Mouse (Mus musculus) kidney, embryonic 15.5 days (tissue): ENCODE results near the gene Cachd1. TPM values are rescaled to one million over a fixed set of nuclear protein-coding genes. Genes with fewer than 3 reads are reported as not detected.

Experiments used
- ATAC-seq: fragments of 200-750 bp; cut with Nextera tagmentation; replicated peaks from 2 replicates; pipeline ENCODE4 v1.8.0; 2017; ENCODE audit warnings: moderate TSS enrichment; ENCODE audit not compliant: low FRiP score
- H3K27ac ChIP-seq: fragments of 300-500 bp; sonication (generic); 2 replicates; pipeline ENCODE4 v1.5.1; 2015; ENCODE audit warnings: mild to moderate bottlenecking, inconsistent platforms
- H3K27me3 ChIP-seq: fragments of 300-500 bp; sonication (generic); 2 replicates; pipeline ENCODE4 v1.6.1; 2015; ENCODE audit warnings: inconsistent platforms
- H3K36me3 ChIP-seq: fragments of 300-500 bp; sonication (generic); 2 replicates; pipeline ENCODE4 v1.6.1; 2015; ENCODE audit warnings: inconsistent platforms
- H3K4me1 ChIP-seq: fragments of 300-500 bp; sonication (generic); 2 replicates; pipeline ENCODE4 v1.6.1; 2015; ENCODE audit warnings: inconsistent platforms
- H3K4me2 ChIP-seq: fragments of 300-500 bp; sonication (generic); 2 replicates; pipeline ENCODE4 v1.6.1; 2015; ENCODE audit warnings: moderate library complexity, mild to moderate bottlenecking, inconsistent platforms
- H3K4me3 ChIP-seq: fragments of 300-500 bp; sonication (generic); replicated peaks from 2 replicates; pipeline ENCODE4 v1.5.1; 2015; ENCODE audit warnings: mild to moderate bottlenecking, inconsistent platforms
- H3K9ac ChIP-seq: fragments of 300-500 bp; sonication (generic); 2 replicates; pipeline ENCODE4 v1.6.1; 2015; ENCODE audit warnings: mild to moderate bottlenecking, inconsistent platforms
- H3K9me3 ChIP-seq: fragments of 300-500 bp; sonication (generic); replicated peaks from 2 replicates; pipeline ENCODE4 v1.6.1; 2016; ENCODE audit warnings: inconsistent platforms
- WGBS: fragments of 180-500 bp; shearing (Covaris S2); methylation state at CpG from one replicate; pipeline ENCODE4 v1.1.7; 2015; ENCODE audit warnings: mixed read lengths; 5-methylcytosine and 5-hydroxymethylcytosine counted together
- polyA plus RNA-seq: library from polyadenylated mRNA; unstranded; fragments of >200 nt; fragmentation: Nextera tagmentation; extraction: Ambion mirVana; gene quantifications from 2 replicates; pipeline ENCODE4 v1.2.1, GENCODE M21; 2015

Cachd1 gene
- polyA plus RNA-seq, 1 experiment from 2014 or later, result 19.0 TPM

DNA sequence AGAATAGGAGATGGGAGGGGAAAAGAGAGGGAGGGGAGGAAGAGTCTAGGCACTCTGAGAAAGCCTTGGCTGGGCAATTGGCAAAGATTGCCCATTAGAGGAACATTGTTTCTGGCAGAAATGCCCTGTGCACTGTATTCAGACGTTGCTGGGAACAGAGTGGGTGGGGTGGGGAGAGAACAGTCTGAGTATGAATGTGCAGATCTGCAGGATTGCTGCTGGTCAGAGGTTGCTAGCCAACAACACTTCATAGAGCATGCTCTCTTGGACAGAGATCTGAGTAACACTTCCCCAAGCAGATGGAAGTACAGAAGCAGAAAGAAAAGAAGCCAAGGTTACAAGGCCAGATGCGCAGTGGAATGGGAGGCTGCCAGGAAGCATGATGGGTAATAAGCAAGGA is 285.7 kb downstream of the Cachd1 start:
- WGBS, result 76% methylated on average over 2 of the region's 2 CpGs
- no peaks in the 10 kb centered on the region for H3K27me3 ChIP-seq
- H3K4me2 ChIP-seq, result no peak overlapping the region
- no peaks in the 10 kb centered on the region for H3K4me1 ChIP-seq
- no peak for ATAC-seq
- no peak overlapping the region for H3K27ac ChIP-seq
- 0 out of 2 replicates have a peak, but pooled peaks cover 3% of the 10 kb centered on the region for H3K9me3 ChIP-seq
- H3K9ac ChIP-seq, result no peak overlapping the region
- H3K36me3 ChIP-seq, result no peaks in the 10 kb centered on the region
- H3K4me3 ChIP-seq, result no peak overlapping the region

DNA sequence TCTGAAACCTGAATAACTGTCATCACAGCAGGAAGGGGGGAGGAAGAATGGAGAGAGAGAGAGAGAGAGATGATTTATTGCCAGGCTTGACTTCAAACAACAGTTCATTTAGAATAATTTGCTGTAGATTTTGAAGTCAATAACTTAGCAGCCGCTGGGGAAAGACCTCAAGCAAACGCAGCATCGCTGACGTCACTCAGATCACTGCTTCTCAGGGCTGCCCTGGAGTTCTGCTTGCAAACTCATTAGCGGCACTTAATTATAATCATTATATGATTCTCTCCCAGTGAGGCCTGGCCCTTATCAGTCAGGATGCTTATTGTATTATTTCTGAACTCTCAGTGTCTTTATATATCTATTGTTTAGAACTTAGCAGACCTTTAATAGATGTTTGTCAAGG is 289.9 kb downstream of the Cachd1 start:
- H3K36me3 ChIP-seq, result no peaks in the 10 kb centered on the region
- H3K4me1 ChIP-seq, result peaks cover 6% of the 10 kb centered on the region; the same call in 1 of the 2 replicates
- H3K27ac ChIP-seq, result no peak overlapping the region
- no peak for ATAC-seq
- 0 out of 2 replicates have a peak, but pooled peaks cover under 1% of the 10 kb centered on the region for H3K9me3 ChIP-seq
- H3K9ac ChIP-seq, result no peak overlapping the region
- WGBS, result 51% methylated on average over 5 of the region's 5 CpGs
- no peak overlapping the region for H3K4me3 ChIP-seq
- no peak overlapping the region for H3K4me2 ChIP-seq
- peaks cover 4% of the 10 kb centered on the region for H3K27me3 ChIP-seq

DNA sequence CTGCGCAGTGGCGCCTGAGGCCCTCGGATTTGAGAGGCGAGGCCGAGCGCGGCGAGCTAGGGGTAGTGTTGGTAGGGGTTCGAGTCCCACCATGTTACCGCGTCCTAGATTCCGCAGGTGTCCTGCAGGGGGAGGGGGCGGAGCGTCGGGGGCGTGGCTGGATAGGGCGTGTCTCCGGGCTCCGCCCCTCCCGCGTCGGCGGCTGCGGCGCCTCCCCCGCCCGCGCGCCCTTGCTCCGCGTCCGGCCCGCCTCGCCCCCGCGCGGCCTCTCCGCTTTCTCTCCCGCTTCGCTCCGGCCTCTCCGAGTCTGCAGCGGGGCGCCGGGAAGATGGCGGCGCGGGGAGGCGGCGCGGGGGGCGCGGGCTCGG is 292.3 kb downstream of the Cachd1 start, which contains the start of gene Raver2:
TSS of gene Raver2 (plus strand) at position 198 of the 368 bp plus-strand sequence.
- no peaks in the 10 kb centered on the region for H3K36me3 ChIP-seq
- peak within 1 kb of the TSS; percentile 94 for H3K4me2 ChIP-seq
- H3K4me3 ChIP-seq, result peak within 1 kb of the TSS; percentile 81
- peak within 1 kb of the TSS; percentile 75 for H3K9ac ChIP-seq
- H3K4me1 ChIP-seq, result peaks cover 6% of the 10 kb centered on the region; the same call in 1 of the 2 replicates
- H3K9me3 ChIP-seq, result no peaks in the 10 kb centered on the region
- H3K27ac ChIP-seq, result peak within 1 kb of the TSS; percentile 11
- ATAC-seq, result peak; percentile 87
- 2% methylated on average over 54 of the region's 54 CpGs for WGBS
- H3K27me3 ChIP-seq, result peaks cover 4% of the 10 kb centered on the region

DNA sequence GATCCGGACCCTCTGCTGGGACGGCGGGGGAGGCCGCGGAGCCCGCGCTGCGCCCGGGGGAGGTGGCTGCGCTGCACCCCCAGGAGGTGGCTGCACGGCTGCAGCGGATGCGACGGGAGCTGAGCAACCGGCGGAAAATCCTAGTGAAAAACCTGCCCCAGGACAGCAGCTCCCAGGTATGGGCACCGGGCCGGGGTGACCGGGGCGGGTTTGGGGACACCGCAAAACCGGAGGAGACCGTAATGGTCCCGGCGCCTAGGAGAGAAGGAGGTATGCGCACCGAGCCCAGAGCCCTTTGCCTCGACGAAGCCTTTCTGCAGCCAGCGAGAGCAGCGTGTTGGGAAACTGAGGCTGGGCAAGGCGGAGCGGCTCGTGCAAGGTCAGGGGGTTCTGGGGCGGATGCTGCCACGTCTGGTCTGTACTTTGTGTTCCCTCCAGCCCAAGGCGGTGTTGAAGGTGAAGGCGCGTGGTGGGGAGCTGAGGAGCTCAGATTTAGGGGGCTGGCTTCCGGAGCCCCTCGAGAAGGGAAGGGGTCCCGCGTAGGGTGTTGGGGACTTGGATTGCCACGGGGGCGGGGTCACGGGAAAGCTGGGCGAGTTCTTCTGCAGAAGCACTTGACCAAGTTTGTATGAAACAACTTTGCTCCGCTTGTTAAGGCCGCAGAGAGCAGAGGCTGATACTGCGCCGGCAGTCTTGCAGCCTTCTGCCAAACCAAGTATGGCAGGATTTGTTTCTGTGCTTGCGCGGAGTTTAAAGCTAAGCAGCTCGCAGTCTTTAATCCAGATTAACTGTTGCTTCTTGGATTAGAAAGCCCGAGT is 292.9 kb downstream of the Cachd1 start:
- Histone ChIP-seq H3K9ac (peak overlapping the region; percentile 75), H3K36me3 (no peaks in the 10 kb centered on the region), H3K9me3 (no peaks in the 10 kb centered on the region), H3K4me3 (peak overlapping the region; percentile 81), H3K4me2 (peak overlapping the region; percentile 94), H3K27ac (peak overlapping the region; percentile 11), H3K27me3 (peaks cover 4% of the 10 kb centered on the region), H3K4me1 (peaks cover 6% of the 10 kb centered on the region; the same call in 1 of the 2 replicates)
- peak; percentile 76 for ATAC-seq
- WGBS, result 2% methylated on average over 55 of the region's 55 CpGs

DNA sequence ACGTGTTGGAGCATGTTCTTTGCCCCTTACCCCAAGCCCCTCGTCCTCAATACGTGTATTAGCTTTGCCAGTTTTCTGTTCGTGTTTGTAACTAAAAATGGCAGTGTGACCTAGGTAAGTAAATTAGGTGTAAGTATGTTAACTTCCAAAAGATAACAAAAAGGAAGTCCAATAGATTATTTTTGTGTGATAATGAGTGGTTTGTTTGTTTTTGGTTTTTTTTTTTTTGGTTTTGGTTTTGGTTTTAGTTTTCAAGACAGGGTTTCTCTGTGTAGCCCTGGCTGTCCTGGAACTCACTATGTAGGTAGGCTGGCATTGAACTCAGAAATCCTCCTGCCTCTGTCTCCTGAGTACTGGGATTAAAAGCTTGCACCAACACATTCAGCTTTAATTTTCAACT is 295.1 kb downstream of the Cachd1 start:
- no peak overlapping the region for H3K4me2 ChIP-seq
- no peaks in the 10 kb centered on the region for H3K36me3 ChIP-seq
- H3K4me3 ChIP-seq, result no peak overlapping the region
- ATAC-seq, result no peak
- no peaks in the 10 kb centered on the region for H3K9me3 ChIP-seq
- peaks cover 4% of the 10 kb centered on the region for H3K27me3 ChIP-seq
- H3K4me1 ChIP-seq, result peaks cover 10% of the 10 kb centered on the region; the same call in 1 of the 2 replicates
- 86% methylated on average over 4 of the region's 4 CpGs for WGBS
- H3K9ac ChIP-seq, result no peak overlapping the region
- no peak overlapping the region for H3K27ac ChIP-seq

DNA sequence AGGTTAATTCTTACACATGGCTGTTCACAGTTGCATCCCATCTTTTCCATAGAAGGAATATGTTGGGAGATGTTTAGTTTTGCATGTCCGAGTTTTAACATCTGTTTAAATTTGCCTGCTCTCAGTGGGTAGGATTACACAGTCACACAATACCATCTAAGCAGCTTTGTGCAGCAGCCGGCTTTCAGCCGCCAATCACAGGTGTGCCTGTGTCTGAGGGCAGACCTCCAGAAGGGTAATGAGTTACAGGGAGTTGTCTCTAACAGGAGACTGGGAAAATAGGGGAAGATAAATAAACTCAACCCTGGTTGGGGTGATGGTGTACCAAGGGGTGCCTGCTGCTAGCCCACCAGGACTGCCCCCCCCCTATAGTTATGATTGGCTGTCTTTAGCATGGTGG is 299.9 kb downstream of the Cachd1 start:
- peak; percentile 70; the same call in 1 of the 2 replicates for ATAC-seq

More for the DNA sequence above, 299.9 kb downstream of the Cachd1 start:
- Histone ChIP-seq H3K4me3 (no peak overlapping the region), H3K36me3 (no peaks in the 10 kb centered on the region), H3K27ac (no peak overlapping the region), H3K27me3 (peaks cover 5% of the 10 kb centered on the region; the same call in 1 of the 2 replicates), H3K9me3 (no peaks in the 10 kb centered on the region), H3K4me1 (peaks cover 14% of the 10 kb centered on the region), H3K4me2 (no peak overlapping the region), H3K9ac (no peak overlapping the region)
- WGBS, result 33% methylated on average over 3 of the region's 3 CpGs

Other genes with a start within 250 kb of the Cachd1 start
- gene Gm10577, start 244.0 kb downstream of the Cachd1 start, polyA plus RNA-seq, result not detected in 2 replicates